Mouse (Mus musculus) G1E (cell line): ENCODE measurements around the gene Cep44.

ENCODE experiments used
- CTCF ChIP-seq: IDR thresholded peaks from 2 replicates; pipeline ENCODE4 v1.5.1; 2012; ENCODE audit warnings: low read depth, low read length, inconsistent platforms, mixed read lengths
- GATA2 ChIP-seq: IDR thresholded peaks from 2 replicates; pipeline ENCODE4 v1.6.1; 2012; ENCODE audit warnings: low read depth, low read length, inconsistent platforms, borderline replicate concordance
- POLR2AphosphoS5 ChIP-seq: IDR thresholded peaks from 2 replicates; pipeline ENCODE4 v1.6.1; 2012; ENCODE audit warnings: low read depth, low read length, inconsistent platforms; ENCODE audit not compliant: insufficient replicate concordance

GRCm38 (mm10) chr8:56486006-56486405 is 64.8 kb downstream of the Cep44 start:
- TF ChIP-seq CTCF = no peak
- no peak for TF ChIP-seq POLR2AphosphoS5
- TF ChIP-seq GATA2 = no peak
